13 mouse cellular contexts compared by ENCODE assay signal in the genomic region with DNA sequence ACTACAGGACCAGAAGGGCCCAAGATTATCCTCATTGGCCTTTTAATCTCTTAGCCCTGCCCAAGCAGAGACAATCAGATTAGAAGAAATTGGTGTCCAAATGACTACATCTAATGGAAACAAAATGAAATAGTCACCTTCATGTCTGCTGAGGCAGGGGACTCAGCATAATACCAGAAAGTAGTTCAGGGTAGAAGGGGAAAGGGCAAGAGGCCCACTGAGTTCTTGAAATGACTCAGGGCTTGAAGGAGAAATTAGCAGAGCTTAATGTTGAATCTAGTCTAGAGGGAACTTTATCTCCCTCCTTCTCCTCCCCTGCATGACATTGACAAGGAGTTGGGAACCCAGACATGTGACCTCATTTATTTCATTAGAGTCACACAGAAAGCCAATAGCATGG.
DNase-seq lines count a peak whose midpoint lies in the region; ATAC-seq and TF ChIP-seq lines count a peak whose summit lies in the region.
"Had no signal": no experiment of that assay in that cellular context is flagged by ENCODE, and none has a peak within 500 bp of the region (broad histone marks: within the 10 kb centered on the region; RNA-seq: fewer than 3 reads in every experiment).

No protein-coding gene starts in this region.

- no peak for TF ChIP-seq CTCF in heart, postnatal 0 days (IDR thresholded peaks at IDR 0.05; ENCODE audit: low read depth)

- H3K27me3 ChIP-seq in heart, postnatal 0 days (ENCODE audit: control insufficient read depth, insufficient read depth, low read length), result no peaks in the 10 kb centered on the region
- no peaks in the 10 kb centered on the region for H3K27me3 ChIP-seq in lung, embryonic 16.5 days (ENCODE audit: control insufficient read depth, insufficient read depth, low read depth, low read length)
- no peaks in the 10 kb centered on the region for H3K27me3 ChIP-seq in intestine, embryonic 14.5 days (replicated peaks; ENCODE audit: control insufficient read depth, insufficient read depth, low read length)
- H3K27me3 ChIP-seq in stomach, embryonic 16.5 days (ENCODE audit: control insufficient read depth, insufficient read depth, low read length), result no peaks in the 10 kb centered on the region
- H3K27me3 ChIP-seq: neural tube, embryonic 13.5 days had no signal

- no peak for DNase-seq in heart, postnatal 0 days (ENCODE audit: low spot score)
- DNase-seq in heart, postnatal 10 days, result no peak
- no peak for DNase-seq in lung, adult 18-20 months
- no peak for DNase-seq in intestine, embryonic 14.5 days (ENCODE audit: low spot score)
- DNase-seq in yolk sac, embryonic 10.5 days (ENCODE audit: low spot score), result no peak
- DNase-seq in adrenal gland, postnatal 10 days, result no peak
- DNase-seq: adrenal gland, postnatal 36 days; cerebellum, postnatal 14 days; gastrocnemius, postnatal 25 days had no signal

- ATAC-seq in heart, postnatal 0 days (ENCODE audit: insufficient read depth, low read depth), result no peak
- no peak for ATAC-seq in lung, embryonic 16.5 days (ENCODE audit: low read depth)
- no peak for ATAC-seq in intestine, embryonic 14.5 days (replicated peaks; ENCODE audit: low FRiP score, low TSS enrichment, low read depth)
- no peak for ATAC-seq in stomach, embryonic 16.5 days (ENCODE audit: insufficient read depth, low FRiP score)
- ATAC-seq: hindbrain, postnatal 0 days had no signal

- TF ChIP-seq EP300 in heart, postnatal 0 days (IDR thresholded peaks at IDR 0.05; ENCODE audit: low read depth), result no peak

- no peak overlapping the region for H3K4me2 ChIP-seq in heart, postnatal 0 days (ENCODE audit: low read depth, low read length)
- H3K4me2 ChIP-seq in lung, embryonic 16.5 days (ENCODE audit: low read depth, low read length), result no peak overlapping the region
- no peak overlapping the region for H3K4me2 ChIP-seq in intestine, embryonic 14.5 days (ENCODE audit: low read length)
- no peak overlapping the region for H3K4me2 ChIP-seq in stomach, embryonic 16.5 days (ENCODE audit: low read depth, low read length)
- H3K4me2 ChIP-seq: neural tube, embryonic 13.5 days had no signal

- H3K4me3 ChIP-seq in heart, postnatal 0 days (ENCODE audit: low read depth, low read length), result no peak overlapping the region
- H3K4me3 ChIP-seq in lung, embryonic 16.5 days (ENCODE audit: low read length), result no peak overlapping the region
- no peak overlapping the region for H3K4me3 ChIP-seq in intestine, embryonic 14.5 days (ENCODE audit: low read depth, low read length)
- no peak overlapping the region for H3K4me3 ChIP-seq in stomach, embryonic 16.5 days (replicated peaks; ENCODE audit: low read length)
- H3K4me3 ChIP-seq: neural tube, embryonic 13.5 days had no signal

- H3K36me3 ChIP-seq in heart, postnatal 0 days (replicated peaks; ENCODE audit: control insufficient read depth, insufficient read depth, low read length), result no peaks in the 10 kb centered on the region
- no peaks in the 10 kb centered on the region; the same call in 1 of the 2 replicates for H3K36me3 ChIP-seq in lung, embryonic 16.5 days (ENCODE audit: control insufficient read depth, insufficient read depth, low read length)
- no peaks in the 10 kb centered on the region for H3K36me3 ChIP-seq in intestine, embryonic 14.5 days (ENCODE audit: control insufficient read depth, insufficient read depth, low read length)
- H3K36me3 ChIP-seq in stomach, embryonic 16.5 days (ENCODE audit: control insufficient read depth, insufficient read depth, low read length), result no peaks in the 10 kb centered on the region

- no peaks in the 10 kb centered on the region for H3K9me3 ChIP-seq in heart, postnatal 0 days (replicated peaks; ENCODE audit: control insufficient read depth, low read length)
- H3K9me3 ChIP-seq in lung, embryonic 16.5 days (ENCODE audit: control insufficient read depth, low read length), result no peaks in the 10 kb centered on the region
- H3K9me3 ChIP-seq in intestine, embryonic 14.5 days (ENCODE audit: control insufficient read depth, low read length), result no peaks in the 10 kb centered on the region
- H3K9me3 ChIP-seq in stomach, embryonic 16.5 days (replicated peaks; ENCODE audit: control insufficient read depth, low read length), result no peaks in the 10 kb centered on the region
- H3K9me3 ChIP-seq: neural tube, embryonic 13.5 days had no signal

- peak overlapping the region; percentile 63 for H3K27ac ChIP-seq in heart, postnatal 0 days (ENCODE audit: low read depth)
- H3K27ac ChIP-seq in lung, embryonic 16.5 days (ENCODE audit: low read length), result peak overlapping the region; percentile 89
- H3K27ac ChIP-seq in intestine, embryonic 14.5 days (ENCODE audit: low read depth), result peak overlapping the region; percentile 89
- H3K27ac ChIP-seq in stomach, embryonic 16.5 days (ENCODE audit: low read length), result peak overlapping the region; percentile 90
- H3K27ac ChIP-seq: hindbrain, postnatal 0 days had no signal

- no peak overlapping the region for H3K9ac ChIP-seq in heart, postnatal 0 days (replicated peaks; ENCODE audit: low read depth, low read length)
- H3K9ac ChIP-seq in lung, embryonic 16.5 days (ENCODE audit: low read length), result no peak overlapping the region
- no peak overlapping the region for H3K9ac ChIP-seq in intestine, embryonic 14.5 days (ENCODE audit: low read length)
- H3K9ac ChIP-seq in stomach, embryonic 16.5 days (ENCODE audit: low read length), result no peak overlapping the region
- H3K9ac ChIP-seq: neural tube, embryonic 13.5 days had no signal

- H3K4me1 ChIP-seq in heart, postnatal 0 days (ENCODE audit: control insufficient read depth, insufficient read depth), result no peaks in the 10 kb centered on the region; the same call in 1 of the 2 replicates
- H3K4me1 ChIP-seq in lung, embryonic 16.5 days (replicated peaks; ENCODE audit: control insufficient read depth, insufficient read depth, low read length), result peaks cover 19% of the 10 kb centered on the region
- H3K4me1 ChIP-seq in intestine, embryonic 14.5 days (replicated peaks; ENCODE audit: control insufficient read depth, insufficient read depth, low read length), result peaks cover 37% of the 10 kb centered on the region
- H3K4me1 ChIP-seq in stomach, embryonic 16.5 days (ENCODE audit: control insufficient read depth, insufficient read depth, low read length), result peaks cover 19% of the 10 kb centered on the region

- intact Hi-C loops in heart, postnatal 10 days (cut with DNase I), result no loop called here
